Mouse (Mus musculus): ENCODE data around the gene Myo6.

Gene Myo6

DNA sequence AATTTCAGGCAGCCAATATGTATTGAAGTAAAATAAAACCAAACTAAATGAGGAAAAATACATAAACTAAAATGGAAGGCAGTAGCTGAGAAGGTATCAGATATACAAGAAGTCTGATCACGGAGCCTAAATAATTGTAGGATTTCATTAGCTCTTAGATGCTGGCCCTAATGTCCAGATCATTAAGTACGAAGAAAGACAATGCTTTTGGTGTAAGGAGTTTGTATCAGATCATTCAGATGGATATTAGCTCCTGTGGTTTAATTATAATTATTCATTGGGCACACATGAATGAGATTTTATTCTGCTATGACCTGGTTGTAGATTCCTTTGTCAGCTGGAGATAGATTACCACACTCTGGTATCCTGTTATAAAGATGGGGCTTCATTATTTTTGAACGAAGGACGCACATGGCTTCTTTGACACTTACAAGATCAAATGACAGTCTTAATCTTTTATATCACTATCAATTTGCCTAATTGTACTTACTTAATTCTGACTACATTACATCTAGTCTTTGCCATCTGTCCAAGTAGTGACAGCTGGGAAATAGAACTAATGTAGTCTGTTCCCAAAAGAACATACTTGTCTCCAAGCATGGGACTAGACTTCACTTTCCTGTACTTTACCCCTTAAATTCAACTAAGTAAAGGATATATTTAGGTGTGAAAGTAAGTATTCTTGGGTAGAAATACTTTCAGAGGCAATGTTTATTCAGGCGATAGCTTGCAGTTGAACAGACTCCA is 61.9 kb downstream of the Myo6 start:
- in situ Hi-C loops (cut with MboI; ENCODE audit: unreplicated experiment in 2 of 2): no loop called here

DNA sequence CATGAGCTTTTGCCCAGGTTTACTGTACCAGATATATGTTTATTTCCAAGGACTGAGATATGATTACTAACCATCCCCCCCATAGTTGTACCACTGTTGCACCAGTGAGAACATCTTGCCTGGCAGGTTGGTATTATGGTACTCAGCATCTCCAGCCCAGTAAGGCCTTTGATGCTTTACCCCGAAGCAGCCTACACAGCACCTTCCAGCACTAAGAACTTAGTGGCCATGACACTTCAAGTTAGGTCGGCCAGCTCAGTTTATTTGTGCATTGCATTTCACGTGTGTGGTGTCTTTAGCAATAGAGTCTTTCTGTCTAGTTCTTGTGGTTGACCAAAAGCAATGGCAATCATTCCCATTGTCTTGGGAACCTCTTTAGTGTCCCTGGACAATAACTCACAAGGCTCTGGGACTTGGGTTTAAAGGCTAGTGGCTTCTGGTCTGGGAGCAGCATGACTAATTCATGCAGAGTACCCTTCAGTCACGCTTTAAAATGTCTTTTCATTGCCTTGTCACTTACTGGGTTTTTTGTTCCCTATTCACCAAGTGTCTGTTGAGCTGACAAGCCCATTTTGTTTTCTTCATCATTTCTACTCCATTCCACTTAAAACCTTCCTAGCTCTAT is 69.1 kb downstream of the Myo6 start:
- in situ Hi-C loops (cut with MboI; ENCODE audit: unreplicated experiment in 2 of 2): no loop called here

DNA sequence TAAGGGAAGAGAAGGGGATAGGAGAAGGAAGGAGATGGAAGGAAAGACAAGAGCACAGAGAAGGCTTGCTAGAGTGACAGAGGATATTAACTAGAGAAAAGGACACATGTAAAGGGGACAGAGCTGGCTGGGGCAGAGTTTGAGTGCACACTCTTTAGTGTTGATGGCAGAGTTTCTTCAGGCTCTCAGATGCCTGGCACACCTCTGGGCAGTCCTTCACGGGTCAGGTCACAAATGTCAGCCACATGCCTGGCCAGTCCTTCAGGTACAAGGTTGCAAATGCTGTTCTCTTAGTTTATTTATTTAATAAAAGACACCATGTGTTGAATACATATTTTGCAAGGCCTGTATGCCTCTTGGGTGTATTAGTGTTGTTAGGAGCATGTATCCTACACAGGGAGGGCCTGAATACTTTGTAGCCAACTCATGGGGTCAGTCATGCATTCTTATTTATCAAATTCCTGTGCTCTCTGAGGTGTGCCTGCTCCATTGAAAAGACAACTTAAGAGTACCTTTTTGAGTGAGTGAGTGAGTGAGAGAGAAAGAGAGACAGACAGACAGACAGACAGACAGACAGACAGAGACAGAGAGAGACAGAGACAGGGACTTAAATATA is 72.5 kb downstream of the Myo6 start:
- in situ Hi-C loops (cut with MboI; ENCODE audit: unreplicated experiment in 2 of 2): no loop called here

DNA sequence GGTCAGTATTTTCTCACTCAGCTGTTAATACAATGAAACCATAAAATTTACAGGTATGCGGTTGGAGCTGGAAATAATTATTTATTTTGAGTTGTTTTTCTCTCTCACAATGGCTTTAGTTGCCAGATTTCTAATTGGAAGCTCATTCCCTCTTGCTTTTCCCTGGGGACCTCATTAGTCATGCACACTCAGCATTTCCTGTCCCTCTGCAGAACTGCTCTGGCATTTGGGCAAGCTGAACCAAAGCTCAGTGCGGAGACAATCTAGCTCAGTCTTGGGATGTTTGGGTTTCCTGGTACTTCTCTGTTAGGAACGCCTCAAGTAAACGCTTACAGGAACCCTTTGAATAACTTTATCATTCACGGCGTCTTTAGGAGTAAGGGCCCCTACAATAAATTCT is 76.9 kb downstream of the Myo6 start:
- in situ Hi-C loops (cut with MboI; ENCODE audit: unreplicated experiment in 2 of 2): no loop called here

DNA sequence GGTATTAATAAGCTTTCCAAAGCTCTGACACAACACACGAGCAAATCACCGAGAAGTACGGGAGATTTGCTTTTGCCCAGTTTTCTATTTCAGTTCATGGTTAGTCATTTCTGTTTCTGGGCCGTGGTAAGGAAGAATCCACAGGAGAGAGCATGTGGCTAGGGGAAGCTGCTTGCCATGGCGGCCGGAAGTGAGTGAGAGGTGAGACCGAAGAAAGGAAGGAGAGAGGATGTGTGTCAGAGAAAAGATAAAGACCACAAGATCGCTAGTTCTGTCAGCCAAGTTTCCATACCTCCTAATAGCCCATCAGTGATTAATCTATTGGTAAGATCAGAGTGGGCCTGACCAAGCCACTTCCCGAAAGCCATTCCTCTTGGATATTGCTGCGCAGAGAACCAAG is 87.3 kb downstream of the Myo6 start:
- in situ Hi-C loops (cut with MboI; ENCODE audit: unreplicated experiment in 2 of 2): no loop called here

DNA sequence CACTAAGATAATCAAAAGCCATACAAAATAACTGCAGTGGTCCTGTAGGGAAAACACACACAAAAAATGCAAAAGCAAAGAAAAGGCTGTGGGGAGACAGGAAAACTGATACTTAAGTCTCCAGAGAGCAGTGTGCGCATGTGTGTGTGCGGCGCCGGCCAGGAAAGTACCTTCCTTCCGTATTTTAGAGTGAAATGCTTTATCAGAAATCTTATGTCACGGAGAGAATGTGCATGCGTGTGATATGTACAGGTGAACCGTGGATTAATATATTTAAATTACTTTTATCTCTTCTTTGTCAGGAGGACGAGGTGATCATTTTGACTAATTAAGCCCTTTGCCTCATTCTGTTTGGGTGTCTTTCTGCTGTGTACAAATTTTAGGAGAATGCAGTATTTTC is 88.4 kb downstream of the Myo6 start:
- in situ Hi-C loops (cut with MboI; ENCODE audit: unreplicated experiment in 2 of 2): no loop called here

DNA sequence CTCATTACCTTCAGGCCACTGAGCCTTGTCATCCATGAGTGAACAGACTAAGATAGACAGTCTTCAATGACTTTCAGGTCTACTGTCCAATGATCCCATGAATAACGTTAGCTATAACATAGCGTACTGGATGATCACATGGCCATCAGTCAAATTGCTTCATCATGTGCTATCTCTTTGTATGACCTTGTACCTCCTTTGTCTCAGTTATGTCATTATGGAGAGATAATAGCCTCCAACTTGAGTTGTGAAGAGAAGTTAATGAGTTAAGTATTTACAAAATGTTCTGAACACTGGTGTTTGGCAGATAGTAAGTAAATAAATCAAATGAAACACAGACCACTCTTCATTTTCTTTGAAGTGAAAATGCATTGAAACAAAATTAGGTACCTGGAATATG is 91.7 kb downstream of the Myo6 start:
- in situ Hi-C loops (cut with MboI; ENCODE audit: unreplicated experiment in 2 of 2): no loop called here

DNA sequence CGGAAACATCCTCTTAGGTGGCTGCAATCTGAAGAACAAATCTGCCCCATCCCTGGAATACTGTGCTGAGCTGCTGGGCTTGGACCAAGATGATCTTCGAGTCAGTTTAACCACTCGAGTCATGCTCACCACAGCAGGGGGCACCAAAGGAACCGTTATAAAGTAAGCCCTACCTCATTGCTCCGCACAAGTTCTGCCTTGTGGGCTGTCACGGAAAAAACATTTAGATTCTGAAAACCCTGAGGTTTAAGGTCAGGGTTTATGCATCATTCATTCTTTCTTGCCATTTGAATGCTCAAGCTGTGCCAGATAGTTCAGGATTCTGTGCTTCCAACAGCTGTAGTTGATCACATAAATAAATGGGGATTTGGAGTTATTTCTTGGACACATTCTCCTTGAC is 93.6 kb downstream of the Myo6 start:
- in situ Hi-C loops (cut with MboI; ENCODE audit: unreplicated experiment in 2 of 2): no loop called here

DNA sequence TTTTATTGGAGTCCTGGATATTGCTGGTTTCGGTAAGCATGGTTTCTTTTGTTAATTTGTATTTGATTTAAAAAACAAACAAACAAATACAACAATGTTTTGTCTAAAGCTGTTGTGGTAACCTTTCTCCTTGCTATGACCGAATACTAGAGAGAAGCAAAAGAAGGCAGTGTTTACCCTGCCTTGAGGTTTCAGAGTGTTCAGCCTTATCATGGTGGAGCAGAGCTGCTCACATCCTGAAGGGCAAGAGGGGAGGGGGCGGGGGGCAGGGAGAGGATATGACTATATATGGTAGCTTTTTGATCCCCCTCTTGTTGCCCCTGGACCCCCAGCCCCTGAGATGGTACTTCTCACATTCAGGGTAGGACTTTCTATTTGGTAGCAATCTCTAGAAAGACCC is 96.1 kb downstream of the Myo6 start:
- in situ Hi-C loops (cut with MboI; ENCODE audit: unreplicated experiment in 2 of 2): no loop called here

DNA sequence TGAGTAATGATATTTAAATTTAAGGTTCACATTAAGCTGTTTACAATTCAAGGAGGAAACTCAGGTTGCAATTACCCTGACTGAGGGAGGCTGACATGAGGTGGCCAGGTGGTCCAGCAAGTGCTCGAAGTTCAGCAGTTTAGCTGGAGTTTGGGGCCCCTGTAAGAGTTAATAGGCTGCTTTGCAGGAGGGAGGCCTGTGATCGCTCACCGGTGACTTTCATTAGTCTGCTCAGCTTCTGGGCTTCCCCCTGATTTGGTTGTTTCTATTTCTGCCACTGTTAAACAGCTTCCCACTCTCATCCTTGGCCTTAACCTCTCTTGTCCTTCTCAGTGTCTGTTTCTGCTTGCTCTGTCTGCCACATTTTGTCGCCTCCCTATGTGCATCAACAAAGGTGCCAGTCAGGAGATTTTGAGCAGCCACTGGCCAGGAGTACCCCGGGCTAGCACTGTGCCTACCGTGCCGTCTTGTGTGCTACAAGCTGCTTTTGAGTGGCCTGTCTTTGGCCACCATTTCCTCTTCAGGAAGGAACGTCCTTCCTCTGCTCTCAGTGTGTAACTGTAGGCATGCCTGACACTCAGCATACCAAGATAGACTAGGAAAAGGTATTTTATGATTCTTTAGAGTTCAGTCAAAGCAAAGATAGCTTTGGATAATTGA is 97.7 kb downstream of the Myo6 start:
- in situ Hi-C loops (cut with MboI; ENCODE audit: unreplicated experiment in 2 of 2): no loop called here

DNA sequence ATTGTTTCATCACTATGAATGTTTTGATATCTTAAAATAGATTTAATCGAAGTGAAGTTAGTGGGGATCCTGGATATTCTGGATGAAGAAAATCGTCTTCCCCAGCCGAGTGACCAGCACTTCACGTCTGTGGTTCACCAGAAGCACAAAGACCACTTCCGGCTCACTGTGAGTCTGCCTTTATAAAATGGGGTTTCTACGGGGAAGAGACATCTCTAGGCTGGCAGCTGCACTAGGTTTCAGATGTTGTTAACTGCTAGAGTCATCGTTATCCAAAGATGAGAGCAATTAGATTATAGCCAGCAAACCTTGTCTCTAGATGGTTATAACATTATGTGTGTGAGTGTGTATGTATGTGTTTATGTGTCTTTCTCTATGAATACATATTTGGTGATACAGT is 101.3 kb downstream of the Myo6 start:
- in situ Hi-C loops (cut with MboI; ENCODE audit: unreplicated experiment in 2 of 2): no loop called here

DNA sequence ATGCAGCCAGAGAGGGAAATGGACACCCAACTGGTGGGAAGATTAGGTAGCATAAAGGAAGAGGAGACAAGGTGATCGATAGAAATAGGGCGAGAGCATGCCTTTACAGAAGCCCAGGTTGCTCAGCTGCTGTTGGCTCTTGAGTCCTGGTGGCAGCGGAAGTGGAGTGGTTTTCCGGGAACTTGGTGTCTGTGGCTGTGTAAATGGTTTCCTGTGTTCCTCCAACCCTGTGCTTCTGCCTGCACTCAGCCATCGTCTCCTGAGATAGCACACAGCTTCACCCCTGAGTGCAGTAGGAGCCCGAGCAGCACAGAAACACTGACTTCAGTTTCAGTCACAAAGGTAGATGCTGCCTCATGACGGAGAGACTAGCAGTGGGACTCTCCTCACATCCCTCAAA is 101.7 kb downstream of the Myo6 start:
- in situ Hi-C loops (cut with MboI; ENCODE audit: unreplicated experiment in 2 of 2): no loop called here

DNA sequence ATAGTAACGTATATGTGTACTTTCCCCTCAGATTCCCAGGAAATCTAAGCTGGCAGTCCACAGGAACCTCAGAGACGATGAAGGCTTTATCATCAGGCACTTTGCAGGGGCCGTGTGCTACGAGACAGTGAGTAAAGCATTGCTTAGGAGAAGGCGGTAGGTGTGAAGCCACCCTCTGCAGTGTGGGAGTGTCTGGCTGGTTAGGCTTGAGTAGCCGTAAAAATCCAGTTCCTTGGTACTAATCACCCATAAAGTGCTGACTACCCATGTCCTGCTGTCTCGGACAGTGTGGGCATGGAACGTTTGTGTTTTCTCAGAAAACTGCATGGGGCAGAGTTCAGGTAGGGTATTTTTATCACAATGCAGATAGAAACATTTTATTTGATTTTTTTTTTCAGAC is 104.8 kb downstream of the Myo6 start:
- in situ Hi-C loops (cut with MboI; ENCODE audit: unreplicated experiment in 2 of 2): no loop called here

DNA sequence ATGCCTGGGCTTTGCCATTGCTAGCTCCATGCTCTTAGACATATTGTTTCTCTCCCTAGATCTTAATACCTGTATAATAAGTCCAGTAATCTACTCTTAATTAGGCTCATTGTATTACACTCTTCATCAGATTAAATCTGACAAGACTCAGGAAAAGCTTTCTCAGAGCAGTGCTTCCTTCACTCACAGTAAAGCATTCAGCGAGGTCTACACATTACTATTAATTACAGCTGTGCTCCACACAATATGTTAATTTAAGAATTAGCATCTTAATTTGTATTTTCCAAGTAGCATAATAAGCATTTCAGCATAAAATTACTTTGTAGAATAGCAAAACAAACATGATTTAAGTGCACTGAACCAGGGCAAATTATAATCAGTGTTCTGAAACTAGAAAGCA is 108.1 kb downstream of the Myo6 start:
- in situ Hi-C loops (cut with MboI; ENCODE audit: unreplicated experiment in 2 of 2): no loop called here

DNA sequence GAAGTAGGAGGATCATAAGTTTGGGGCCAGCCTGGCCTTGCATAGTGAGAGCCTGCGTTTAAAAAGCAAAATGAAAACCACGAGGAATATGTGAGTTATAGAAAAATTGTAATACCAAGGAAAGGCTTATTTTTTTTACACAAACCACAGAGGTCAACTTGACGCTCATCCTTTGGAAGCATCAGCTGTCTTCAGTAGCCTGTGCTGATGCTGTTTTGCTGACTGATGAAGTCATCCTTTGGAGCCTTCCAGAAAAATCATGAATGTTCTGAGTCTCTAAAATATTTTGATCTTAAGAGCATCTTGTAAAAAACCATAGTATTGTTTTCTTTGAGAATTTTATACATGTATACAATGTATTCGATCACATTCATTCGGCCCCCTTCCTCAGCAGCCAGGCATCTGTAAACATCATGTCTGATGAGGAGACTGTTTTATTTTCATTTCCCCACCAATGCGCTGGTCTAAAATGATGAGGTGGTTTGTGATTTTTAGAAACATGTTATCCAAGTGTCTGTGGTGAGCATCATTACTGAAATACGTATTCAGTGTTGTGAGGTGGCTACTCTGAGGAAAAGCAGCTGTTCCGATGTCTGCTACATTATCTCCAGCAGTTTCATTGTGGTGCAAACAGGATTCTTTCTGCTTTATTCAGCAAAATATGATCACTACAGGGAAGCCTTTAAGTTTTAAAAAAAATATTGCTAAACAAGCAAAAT is 110.4 kb downstream of the Myo6 start:
- in situ Hi-C loops (cut with MboI; ENCODE audit: unreplicated experiment in 2 of 2): no loop called here

DNA sequence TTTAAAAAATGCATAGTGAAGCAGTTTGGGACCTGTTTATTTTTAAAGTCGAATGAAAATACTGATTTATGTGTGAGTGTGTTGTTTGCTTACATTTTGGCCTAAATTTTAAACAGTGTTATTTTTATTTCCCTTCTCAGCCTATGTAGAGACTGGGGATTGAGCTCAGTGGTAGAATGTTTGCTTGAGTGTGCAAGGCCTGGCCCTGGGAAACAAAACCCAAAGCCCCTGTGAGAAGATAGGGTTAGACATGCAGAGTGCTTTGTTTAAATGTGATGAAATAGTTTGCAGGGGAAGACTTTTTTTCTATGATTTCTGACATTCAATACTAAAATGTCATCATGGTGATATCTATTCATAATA is 110.9 kb downstream of the Myo6 start:
- in situ Hi-C loops (cut with MboI; ENCODE audit: unreplicated experiment in 2 of 2): no loop called here

DNA sequence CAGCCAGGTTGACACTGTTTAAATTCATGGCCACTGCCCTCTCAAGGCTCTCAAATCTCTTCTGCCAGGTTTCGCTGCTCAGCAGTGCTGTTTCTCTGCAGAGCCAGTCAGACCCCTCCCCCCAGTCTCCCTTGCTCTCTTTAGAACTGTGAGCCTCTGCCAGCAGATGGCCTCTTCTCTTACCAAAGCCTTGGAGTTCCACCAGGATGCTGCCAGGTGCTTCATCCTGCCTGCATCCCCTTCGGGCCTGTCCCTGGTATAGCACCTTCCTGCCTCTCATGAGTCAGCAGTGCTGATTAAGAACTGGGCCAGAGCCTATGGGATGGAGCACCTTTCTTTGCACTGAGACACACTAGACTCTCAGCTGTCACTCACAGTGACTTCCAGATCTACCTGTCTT is 112.3 kb downstream of the Myo6 start:
- in situ Hi-C loops (cut with MboI; ENCODE audit: unreplicated experiment in 2 of 2): no loop called here

DNA sequence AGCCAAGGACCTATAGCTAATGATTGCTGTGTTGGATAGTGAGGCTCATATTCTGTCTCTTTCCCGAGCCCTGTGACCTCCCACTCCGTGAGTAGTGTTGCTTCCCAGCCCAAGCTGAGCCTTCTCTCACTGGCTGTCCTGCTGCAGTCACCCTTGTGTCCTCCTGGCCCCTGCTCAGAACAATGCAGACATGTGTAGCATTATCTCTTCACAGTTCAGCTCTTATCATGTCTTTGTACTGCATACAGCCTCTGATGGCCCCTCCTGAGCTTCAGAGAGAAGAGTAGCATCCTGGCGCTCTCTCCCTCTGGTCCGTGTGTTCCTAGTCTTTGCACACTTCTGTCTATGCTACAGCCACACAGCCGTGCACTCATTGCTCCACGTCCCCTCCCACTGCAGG is 112.9 kb downstream of the Myo6 start:
- in situ Hi-C loops (cut with MboI; ENCODE audit: unreplicated experiment in 2 of 2): no loop called here

DNA sequence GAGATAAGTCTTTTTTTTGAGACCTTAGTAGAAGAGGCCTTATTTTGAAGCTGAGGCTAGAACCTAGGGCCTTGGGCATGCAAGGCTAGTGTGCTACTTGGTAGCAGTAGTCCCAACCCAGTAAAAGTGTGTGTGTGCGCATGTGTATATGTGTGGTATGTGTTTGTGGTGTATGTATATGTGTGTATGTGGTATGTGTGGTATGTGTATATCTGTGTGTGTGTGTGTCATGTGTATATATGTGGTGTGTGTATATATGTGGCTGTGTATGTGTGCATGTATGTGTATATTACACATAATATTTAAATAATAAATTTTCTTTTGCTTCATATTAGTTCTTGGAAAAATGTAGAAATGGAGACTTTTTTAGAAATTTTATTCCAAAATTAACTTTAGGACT is 115.9 kb downstream of the Myo6 start:
- in situ Hi-C loops (cut with MboI; ENCODE audit: unreplicated experiment in 2 of 2): no loop called here

DNA sequence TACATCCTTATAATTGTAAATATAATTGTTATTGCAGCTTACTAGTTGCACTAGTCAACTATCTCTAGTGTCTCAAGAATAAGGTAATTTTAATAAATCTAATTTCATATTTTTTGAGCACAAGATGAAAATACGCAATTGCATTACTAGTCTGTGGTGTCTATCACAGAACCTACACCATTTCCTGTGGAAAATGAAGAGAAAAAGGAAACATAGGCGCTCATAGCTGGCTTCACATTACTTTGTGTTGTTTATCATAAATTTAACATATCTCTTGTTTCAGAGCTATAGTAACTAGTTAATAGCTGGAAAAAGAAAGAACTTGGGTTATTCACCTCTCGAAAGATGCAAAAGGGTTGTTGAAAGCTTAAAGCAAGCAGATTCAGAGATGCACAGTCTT is 117.6 kb downstream of the Myo6 start:
- in situ Hi-C loops (cut with MboI; ENCODE audit: unreplicated experiment in 2 of 2): no loop called here

DNA sequence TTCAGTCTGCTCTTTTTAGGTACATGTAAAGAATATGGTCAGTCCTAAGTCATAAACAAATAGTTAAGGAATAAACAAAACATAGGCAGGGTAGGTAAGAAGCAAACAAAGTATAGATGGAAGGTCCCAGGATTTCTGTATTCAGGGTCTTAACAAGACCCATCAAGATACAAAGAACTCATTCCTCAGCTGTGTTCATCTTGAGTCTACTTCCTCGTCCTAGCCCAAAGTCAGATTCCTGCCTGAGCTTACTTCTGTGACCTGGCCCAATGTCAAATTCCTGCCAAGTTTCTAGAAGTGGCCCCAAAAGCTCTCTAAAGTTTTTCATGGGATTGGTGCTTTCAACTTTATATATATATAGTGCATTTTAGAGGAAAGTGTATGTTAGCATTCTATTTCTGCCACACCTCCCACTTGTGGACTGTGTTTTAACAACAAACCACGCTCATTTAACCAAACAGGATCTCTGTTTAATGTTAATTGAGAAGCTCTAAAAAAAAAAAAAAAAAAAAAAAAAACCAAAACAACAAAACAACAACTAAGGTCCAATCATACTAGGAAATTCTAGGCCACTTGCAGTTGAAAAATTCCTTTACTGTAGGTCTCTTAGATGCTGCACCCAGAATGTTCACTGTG is 119.8 kb downstream of the Myo6 start:
- in situ Hi-C loops (cut with MboI; ENCODE audit: unreplicated experiment in 2 of 2): no loop called here

All from v-Abl transformed pro-B cells (cell line).